Mouse (Mus musculus) E14TG2a.4 (cell line): ENCODE measurements around the gene Hhipl1.

Source experiments
- CTCF ChIP-seq: conservative IDR thresholded peaks from 2 replicates; pipeline ENCODE4 v1.5.1; 2014; ENCODE audit warnings: low read length
- POU5F1 ChIP-seq: IDR thresholded peaks from 2 replicates; pipeline ENCODE4 v1.6.1; 2014; ENCODE audit warnings: low read length, borderline replicate concordance

- no peak for TF ChIP-seq CTCF
- no peak for TF ChIP-seq POU5F1
Measured at GRCm38 (mm10) chr12:108349026-108349425, 43.0 kb downstream of the Hhipl1 start.
